Mouse (Mus musculus) retina, embryonic 14.5 days (tissue): ENCODE measurements at regions not wholly inside any gene's neighbourhood (a gene's known extent, or its start where the extent isn't known, plus 50 kb on each side); places are given as distances from the start of the nearest gene placed in this dataset.

Experiments used
- DNase-seq: peaks from one replicate; pipeline ENCODE4 v3.0.0-alpha.2; 2015; ENCODE audit warnings: low spot score

DNA sequence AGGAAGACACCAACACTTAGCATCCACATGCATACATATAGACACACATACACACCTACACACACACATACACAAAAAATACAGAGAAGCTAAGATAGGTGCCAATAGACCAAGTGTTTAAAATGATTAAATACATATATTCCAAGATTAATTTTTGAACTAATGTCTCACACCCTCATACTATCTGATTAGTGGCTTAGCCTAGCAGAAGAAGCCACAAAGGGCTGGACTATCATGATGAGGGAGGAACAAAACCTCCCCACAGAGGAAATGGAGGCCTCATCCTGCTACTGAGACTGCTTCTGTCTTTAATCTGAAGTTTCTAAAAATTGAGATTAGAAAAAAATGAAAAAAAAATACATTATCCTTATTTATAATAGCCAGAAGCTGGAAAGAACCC, 780.6 kb downstream of the Tmem114 start:
- no peak for DNase-seq

DNA sequence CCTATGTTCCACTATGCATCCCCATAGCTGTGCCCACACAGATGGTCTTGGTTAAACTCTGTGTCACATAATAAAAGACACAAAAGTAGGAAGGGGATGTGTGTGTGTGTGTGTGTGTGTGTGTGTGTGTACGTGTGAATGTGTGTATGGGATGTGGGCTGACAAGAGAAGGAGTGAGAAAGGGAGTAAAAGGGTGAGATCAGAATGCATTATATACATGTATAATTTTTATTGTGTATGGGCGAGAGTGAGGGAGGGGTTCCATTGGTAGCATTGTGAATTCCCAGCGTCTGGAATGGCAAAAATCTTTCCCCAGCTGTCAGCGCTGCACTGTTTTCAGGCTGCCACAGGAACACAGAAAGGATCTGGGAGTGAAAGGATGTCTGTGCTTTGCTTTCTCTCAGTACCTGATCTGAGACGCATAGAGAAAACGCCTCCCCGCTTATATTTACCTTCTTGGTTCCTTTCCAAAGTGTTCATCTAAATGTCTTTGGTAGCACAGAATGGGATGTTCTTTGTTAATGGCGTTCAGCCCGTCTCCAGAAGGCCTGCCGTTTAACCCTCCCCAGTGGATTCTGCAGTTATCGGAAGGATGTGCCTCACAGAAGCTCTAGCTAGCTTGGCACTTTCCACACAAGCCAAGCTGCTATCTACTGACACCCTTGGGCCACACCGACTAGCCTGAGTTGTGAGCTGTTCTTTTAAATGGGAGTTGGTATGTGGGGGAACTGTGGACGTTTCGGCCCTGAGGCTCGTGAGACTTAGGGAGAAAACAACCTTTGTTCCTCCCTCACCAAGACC, 785.8 kb downstream of the Tmem114 start:
- DNase-seq = no peak

DNA sequence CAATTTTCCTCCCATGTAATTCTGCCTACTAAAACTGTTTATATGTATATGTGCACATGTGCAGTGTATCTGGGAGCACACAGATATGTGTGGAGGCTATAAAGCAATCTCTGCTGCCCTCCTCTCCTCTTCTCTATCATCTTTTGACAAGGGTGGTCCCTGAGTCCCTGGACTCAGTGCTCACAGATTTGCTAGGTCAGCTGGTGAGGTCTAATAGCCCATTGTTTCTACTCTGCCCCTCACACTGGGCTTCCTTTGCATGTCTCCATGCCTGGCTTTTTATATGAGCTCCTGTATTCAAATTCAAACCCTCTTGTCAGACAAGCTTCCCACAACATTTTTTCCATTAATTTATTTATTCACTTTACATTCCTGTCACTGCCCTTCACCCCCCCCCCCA, 786.9 kb downstream of the Tmem114 start:
- no peak for DNase-seq

GRCm38 (mm10) chr16:7637121-7637700, 787.7 kb downstream of the Tmem114 start:
- DNase-seq = no peak

DNA sequence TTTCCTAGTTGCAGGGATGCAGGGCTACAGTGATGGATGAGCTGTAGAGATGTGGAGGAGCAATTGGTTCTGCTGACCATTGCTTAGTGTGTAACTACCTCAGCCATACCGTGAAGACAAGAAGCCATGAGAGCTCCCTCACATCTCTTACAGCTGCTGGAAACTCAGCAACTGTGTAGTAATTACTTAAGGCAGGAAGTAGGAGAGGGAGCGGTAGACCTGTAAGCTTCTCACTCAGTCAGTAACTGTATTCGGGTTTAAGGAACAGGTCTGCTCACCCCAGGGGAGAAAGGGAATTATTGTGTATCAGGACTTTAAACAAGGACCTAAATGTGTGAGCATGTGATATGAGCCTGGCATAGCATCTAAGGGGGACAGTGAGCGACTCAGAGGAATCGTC, 788.6 kb downstream of the Tmem114 start:
- DNase-seq = no peak

DNA sequence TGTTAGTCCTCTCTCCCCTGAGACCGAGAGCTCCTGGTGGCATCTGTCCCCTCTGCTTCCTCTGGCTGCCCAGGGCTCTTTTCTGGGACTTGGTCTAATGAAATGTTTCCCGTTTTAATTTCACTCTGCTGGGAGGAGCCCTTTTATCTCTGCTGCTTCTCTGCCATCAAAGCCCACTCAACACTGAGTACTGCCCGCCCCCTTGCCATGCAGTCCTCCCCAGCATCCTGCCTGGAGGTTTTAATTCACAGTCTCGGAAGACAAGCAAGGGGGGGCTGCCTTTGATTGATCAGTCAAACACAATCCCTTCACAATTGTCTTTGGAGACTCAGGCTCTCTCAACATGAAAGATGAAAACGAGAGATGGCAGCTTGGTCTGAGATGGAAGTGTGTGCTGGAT, 792.5 kb downstream of the Tmem114 start:
- no peak for DNase-seq

GRCm38 (mm10) chr16:7628351-7628750, 796.6 kb downstream of the Tmem114 start:
- no peak for DNase-seq

DNA sequence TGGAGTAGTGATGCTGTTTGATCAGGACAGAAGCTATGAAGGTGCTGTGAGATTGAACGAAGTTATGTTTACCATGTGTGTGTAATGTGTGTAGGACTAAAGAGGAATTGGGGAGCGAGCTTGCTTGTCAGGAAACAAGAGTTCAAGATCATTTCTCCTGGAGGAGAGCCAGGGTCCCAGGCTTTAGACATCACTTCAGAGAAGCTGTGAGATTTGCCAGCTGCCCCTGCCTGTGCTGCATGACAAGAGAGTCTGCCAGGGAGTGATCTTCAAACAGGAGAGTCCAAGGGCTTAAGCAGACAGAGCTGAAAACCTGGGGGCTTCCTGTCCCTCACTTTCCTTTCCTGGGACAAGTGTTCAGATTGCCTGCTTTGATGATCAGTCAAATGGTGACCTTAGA, 818.3 kb downstream of the Tmem114 start:
- no peak for DNase-seq

GRCm38 (mm10) chr16:7602428-7602827, 822.5 kb downstream of the Tmem114 start:
- no peak for DNase-seq

GRCm38 (mm10) chr16:7574879-7575278, 850.1 kb downstream of the Tmem114 start:
- DNase-seq = no peak

DNA sequence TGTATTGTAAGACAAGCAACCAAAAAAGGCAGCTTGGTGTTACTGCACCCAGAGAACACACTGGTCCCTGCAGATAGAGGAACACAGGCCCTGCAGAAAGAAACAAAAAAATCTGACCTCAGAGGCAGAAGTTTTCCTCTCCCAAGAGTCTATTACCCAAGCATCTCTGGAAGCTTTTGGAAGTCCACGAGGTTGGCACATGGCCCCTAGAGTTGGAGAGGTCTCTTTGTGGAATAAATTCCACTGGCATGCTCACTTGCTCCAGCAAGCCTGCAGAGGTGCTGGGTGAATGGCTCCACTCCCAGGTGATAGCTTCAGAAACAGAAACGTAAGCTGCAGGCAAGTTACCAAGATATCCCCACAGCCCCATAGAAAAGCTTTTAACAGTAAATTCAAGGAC, 864.1 kb downstream of the Tmem114 start:
- no peak for DNase-seq

DNA sequence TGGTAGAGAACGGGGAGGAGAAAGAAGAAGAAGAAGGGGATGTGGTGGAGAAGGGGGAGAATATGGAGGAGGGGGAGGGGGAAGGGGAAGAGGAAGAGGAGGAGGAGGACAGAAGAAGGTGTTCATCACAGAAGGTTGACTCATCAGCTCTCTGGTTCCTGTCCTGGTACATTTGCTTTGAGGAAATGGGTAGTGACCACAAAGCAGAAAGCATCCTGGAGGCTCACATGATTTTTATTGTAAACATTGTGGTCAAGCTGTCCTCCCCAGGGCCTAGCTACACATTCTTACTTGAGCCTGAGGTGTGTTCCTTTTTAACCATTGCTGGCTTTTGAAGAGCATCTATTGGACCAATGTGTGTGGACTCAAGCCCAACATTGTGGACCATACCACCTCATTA, 865.8 kb downstream of the Tmem114 start:
- DNase-seq = no peak

GRCm38 (mm10) chr16:7558637-7559036, 866.3 kb downstream of the Tmem114 start:
- no peak for DNase-seq

DNA sequence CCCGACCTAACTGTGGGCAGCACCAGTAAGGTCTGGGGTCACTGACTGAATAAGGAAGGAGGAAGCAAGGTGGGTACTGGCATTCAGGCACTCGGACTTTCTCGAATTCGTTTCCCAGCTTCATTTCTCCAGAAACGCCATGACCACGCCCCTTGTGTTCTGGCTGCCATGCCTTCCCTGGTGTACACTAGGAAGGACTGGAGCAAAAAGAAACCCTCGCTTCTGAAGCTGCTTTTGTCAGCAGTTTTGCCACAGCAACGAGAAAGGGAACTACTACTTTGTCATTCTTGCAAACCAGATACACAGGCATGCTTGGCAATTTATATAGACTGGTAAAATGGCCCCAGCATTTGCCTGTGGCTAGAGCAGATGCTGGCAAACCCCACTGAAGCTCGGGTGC, 869.0 kb downstream of the Tmem114 start:
- DNase-seq = no peak

DNA sequence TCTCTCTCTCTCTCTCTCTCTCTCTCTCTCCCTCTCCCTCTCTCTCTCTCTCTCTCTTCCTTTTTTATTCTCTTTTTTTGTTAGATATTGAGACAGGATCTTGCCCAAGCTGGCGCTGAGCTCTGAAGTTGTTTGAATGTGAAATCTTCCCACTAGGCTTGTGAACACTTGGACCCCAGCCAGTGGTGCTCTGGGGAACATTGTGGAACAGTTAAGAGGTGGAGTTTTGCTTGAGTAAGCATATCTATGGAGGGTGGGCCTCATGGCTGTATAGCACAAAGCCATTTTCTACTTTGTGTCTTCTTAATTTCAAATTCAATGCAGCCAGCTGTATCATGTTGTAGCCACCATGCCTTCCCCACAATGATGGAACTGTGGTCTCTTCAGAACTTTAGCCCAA, 875.4 kb downstream of the Tmem114 start:
- no peak for DNase-seq

DNA sequence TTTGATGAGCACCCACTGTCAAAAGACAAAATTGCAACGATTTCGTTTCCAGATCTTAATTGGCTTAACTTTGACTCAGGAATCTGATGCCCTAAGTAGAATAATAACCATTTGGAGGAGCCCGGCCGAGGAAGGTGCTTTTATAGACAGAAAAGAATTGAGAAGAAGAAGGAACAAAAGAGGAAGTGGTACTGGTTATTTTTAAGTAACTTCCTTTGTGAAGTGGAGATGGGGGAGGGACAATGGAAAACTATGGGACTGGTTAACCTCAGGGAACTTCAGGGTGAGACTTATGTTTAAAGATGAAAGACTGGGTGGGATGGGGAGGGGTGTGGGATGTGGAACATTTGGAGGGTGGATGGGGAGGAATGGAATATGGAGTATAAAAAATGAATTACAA, 880.9 kb downstream of the Tmem114 start:
- no peak for DNase-seq

- no peak for DNase-seq
Measured at GRCm38 (mm10) chr16:7529811-7530210, 895.1 kb downstream of the Tmem114 start.

DNA sequence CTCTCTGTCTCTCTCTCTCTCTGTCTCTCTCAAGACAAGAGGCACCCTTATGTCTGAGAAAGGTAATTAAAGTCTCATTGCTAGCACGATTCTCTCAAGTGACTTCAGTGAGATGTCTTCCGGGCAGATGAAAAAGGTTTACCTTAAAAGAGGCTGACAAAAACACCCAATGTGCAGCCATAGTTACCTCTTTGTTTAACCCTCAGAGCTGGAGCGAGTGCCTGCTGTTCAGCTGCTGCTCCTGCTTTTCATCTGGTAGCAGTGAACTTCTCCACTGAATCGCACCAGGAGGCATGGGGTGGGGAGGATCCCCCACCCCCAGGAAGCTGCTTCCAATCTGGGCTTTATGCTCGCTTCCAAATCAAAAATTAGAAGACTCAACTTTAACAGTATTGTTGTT, 896.0 kb downstream of the Tmem114 start:
- DNase-seq = peak; percentile 49

DNA sequence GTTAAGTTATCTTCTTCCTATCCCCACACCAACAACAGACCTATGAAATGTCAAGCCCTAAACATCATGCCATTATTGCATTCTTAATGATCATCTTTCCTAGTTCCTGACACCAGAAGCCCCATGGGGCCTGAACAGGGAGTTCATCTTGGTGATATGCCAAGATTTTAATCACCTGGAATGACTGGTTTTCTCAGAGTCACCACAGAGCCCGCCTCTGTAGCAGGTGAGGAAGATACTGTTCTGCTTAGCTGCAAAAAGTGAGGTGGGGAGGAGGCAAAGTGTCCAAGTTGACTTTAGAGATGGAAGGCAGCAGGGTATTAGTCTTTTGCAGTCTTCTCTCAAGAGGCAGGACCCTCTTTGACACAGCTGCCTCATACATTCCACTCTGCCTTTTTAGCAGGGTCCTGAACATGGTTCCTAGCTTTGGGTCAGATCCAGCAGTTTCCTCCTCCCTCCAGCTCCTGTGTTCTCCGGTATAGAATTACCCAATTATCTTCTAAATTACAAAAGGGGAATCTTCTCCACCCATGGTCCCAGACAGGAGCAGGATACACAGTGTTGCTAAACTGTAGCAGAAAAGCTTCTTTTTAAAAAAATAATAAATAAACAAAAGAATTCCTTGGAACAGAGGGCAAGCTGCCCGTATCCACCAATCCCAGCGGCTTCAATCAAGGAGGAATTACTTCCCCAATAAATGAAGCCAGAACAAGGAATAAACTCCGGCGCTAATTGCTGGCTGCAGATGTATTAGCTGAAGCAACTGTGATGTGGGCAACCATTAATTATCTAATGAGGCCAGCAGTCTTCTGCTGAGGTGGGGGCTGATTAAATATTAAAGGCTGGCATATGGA, 896.8 kb downstream of the Tmem114 start:
- peak; percentile 60 for DNase-seq

- DNase-seq = peak; percentile 21
Measured at GRCm38 (mm10) chr16:7518711-7519110, 906.2 kb downstream of the Tmem114 start.
